Mouse (Mus musculus) myocyte (in vitro differentiated cells): ENCODE results near the gene Smyd3.

ENCODE experiments used
- POLR2A ChIP-seq: IDR thresholded peaks from one replicate; pipeline ENCODE4 v1.6.1; 2011; ENCODE audit warnings: low read depth, mild to moderate bottlenecking, control low read depth, moderate library complexity; ENCODE audit not compliant: insufficient read length
- REST ChIP-seq: IDR thresholded peaks from one replicate; pipeline ENCODE4 v1.6.1; 2011; ENCODE audit warnings: mild to moderate bottlenecking, control low read depth, moderate library complexity; ENCODE audit not compliant: insufficient read depth, insufficient read length

GRCm38 (mm10) chr1:179004133-179004866, 513.5 kb downstream of the Smyd3 start:
- no peak for TF ChIP-seq POLR2A
- TF ChIP-seq REST, result no peak
